Mouse (Mus musculus): ENCODE measurements around the gene Slamf9. TPM values are rescaled to one million over a fixed set of nuclear protein-coding genes. Genes with fewer than 3 reads are reported as not detected.

Gene Slamf9
- polyA plus RNA-seq (2014; fragmentation: Nextera tagmentation; extraction: Ambion mirVana), result 0.15 and 0.26 TPM in 2 replicates

DNA sequence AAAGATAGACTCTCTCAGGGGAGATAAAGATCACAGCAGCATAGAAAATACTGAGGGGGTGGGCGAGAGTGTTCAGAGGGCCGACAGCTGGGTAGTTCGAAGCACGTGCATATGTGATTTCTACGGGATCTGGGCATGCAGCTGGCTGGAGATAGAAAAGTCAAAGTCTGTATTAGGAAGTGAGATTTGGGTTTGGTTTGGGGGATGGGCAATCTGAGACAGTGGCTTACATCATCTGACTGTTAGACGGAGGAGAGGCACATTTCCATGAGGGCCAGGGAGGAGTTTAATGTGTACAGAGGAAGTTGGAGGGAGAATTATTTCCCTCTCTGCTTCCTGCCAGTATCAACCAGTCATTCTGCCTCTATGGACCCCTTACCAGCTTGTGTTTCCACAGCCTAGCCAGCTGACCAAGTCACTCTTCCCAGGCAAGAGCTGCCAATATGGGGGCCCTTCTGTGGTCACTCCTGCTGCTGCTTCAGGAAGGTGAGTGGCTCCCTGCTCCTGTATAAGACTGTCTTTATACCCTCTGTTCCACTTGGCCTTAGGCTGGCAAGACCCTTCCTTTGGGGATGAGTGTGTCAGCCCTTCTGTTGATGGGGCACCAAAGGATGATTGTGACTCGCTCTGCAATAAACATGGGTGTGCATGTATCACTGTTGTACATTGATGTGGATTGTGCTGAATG is at the start of gene Slamf9:
Gene Slamf9, plus strand, starts transcription at position 305 of the 688 bp plus-strand sequence.
- ATAC-seq (ENCODE audit: low FRiP score) (no peak), DNase-seq (ENCODE audit: low spot score) (no peak)
- Histone ChIP-seq H3K4me3 (replicated peaks; ENCODE audit: low read length) (no peak within 1 kb of the TSS), H3K36me3 (replicated peaks; ENCODE audit: control insufficient read depth, insufficient read depth) (no peaks in the 10 kb centered on the region), H3K4me1 (replicated peaks; ENCODE audit: control insufficient read depth, insufficient read depth, low read length) (no peaks in the 10 kb centered on the region), H3K9ac (no peak within 1 kb of the TSS), H3K4me2 (replicated peaks) (no peak within 1 kb of the TSS), H3K27ac (no peak within 1 kb of the TSS), H3K9me3 (ENCODE audit: control insufficient read depth, low read length) (no peaks in the 10 kb centered on the region), H3K27me3 (ENCODE audit: control insufficient read depth, insufficient read depth, low read length) (no peaks in the 10 kb centered on the region)
- WGBS, result 72% methylated on average over 7 of the region's 7 CpGs

GRCm38 (mm10) chr1:172426419-172426818 is 48.7 kb upstream of the Slamf9 start:
- H3K9ac ChIP-seq, result no peak overlapping the region
- no peak overlapping the region for H3K27ac ChIP-seq
- no peak overlapping the region for H3K4me3 ChIP-seq (replicated peaks; ENCODE audit: low read length)
- DNase-seq (ENCODE audit: low spot score) (no peak), ATAC-seq (ENCODE audit: low FRiP score) (no peak)
- 41% methylated on average over 1 of the region's 1 CpGs for WGBS
- no peaks in the 10 kb centered on the region for H3K27me3 ChIP-seq (ENCODE audit: control insufficient read depth, insufficient read depth, low read length)
- no peaks in the 10 kb centered on the region for H3K36me3 ChIP-seq (replicated peaks; ENCODE audit: control insufficient read depth, insufficient read depth)
- H3K9me3 ChIP-seq (ENCODE audit: control insufficient read depth, low read length), result no peaks in the 10 kb centered on the region
- H3K4me2 ChIP-seq (replicated peaks), result no peak overlapping the region
- no peaks in the 10 kb centered on the region for H3K4me1 ChIP-seq (replicated peaks; ENCODE audit: control insufficient read depth, insufficient read depth, low read length)

DNA sequence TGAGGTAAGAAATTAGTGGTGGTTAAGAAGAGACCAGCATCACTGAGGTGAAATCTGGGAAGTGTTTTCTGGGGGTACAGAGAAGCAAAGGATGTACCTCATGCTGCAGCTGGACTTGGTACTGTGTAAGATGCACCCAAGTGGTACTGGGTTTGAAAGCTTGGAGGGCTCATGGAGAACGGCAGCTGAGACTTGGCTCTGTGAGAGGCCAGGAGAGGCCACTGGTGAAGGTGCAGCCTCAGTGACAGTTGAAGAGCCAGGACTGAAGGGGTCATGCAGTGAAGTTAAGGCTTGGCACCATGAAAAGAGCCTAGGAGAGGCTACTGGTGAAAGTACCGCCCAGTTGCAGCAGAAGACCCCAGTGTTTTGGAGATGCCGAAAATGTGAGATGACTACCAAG is 47.3 kb upstream of the Slamf9 start:
- H3K9me3 ChIP-seq (ENCODE audit: control insufficient read depth, low read length), result no peaks in the 10 kb centered on the region
- H3K4me1 ChIP-seq (replicated peaks; ENCODE audit: control insufficient read depth, insufficient read depth, low read length), result no peaks in the 10 kb centered on the region
- H3K27me3 ChIP-seq (ENCODE audit: control insufficient read depth, insufficient read depth, low read length), result no peaks in the 10 kb centered on the region
- no peak overlapping the region for H3K4me3 ChIP-seq (replicated peaks; ENCODE audit: low read length)
- 96% methylated on average over 3 of the region's 3 CpGs for WGBS
- DNase-seq (ENCODE audit: low spot score) (no peak), ATAC-seq (ENCODE audit: low FRiP score) (no peak)
- no peak overlapping the region for H3K9ac ChIP-seq
- H3K27ac ChIP-seq, result no peak overlapping the region
- H3K36me3 ChIP-seq (replicated peaks; ENCODE audit: control insufficient read depth, insufficient read depth), result no peaks in the 10 kb centered on the region
- H3K4me2 ChIP-seq (replicated peaks), result no peak overlapping the region

DNA sequence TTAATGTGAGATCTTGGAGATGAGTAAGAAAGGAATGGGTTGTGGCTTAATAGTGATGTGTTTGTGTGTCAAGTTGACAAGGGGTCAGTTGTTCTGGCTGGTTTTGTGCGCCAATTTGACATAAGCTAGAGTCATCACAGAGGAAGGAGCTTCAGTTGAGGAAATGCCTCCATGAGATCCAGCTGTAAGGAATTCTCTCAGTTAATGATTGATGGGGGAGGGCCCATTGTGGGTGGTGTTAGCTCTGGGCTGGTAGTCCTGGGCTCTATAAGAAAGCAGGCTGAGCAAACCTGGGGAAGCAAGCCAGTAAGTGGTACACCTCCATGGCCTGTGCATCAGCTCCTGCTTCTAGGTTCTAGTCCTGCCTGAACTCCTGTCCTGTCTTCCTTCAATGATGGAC is 46.5 kb upstream of the Slamf9 start:
- WGBS, result 82% methylated on average over 1 of the region's 1 CpGs
- H3K27ac ChIP-seq, result no peak overlapping the region
- ATAC-seq (ENCODE audit: low FRiP score) (no peak), DNase-seq (ENCODE audit: low spot score) (no peak)
- no peaks in the 10 kb centered on the region for H3K27me3 ChIP-seq (ENCODE audit: control insufficient read depth, insufficient read depth, low read length)
- H3K4me3 ChIP-seq (replicated peaks; ENCODE audit: low read length), result no peak overlapping the region
- no peak overlapping the region for H3K4me2 ChIP-seq (replicated peaks)
- H3K9me3 ChIP-seq (ENCODE audit: control insufficient read depth, low read length), result no peaks in the 10 kb centered on the region
- no peaks in the 10 kb centered on the region for H3K4me1 ChIP-seq (replicated peaks; ENCODE audit: control insufficient read depth, insufficient read depth, low read length)
- H3K36me3 ChIP-seq (replicated peaks; ENCODE audit: control insufficient read depth, insufficient read depth), result no peaks in the 10 kb centered on the region
- no peak overlapping the region for H3K9ac ChIP-seq

DNA sequence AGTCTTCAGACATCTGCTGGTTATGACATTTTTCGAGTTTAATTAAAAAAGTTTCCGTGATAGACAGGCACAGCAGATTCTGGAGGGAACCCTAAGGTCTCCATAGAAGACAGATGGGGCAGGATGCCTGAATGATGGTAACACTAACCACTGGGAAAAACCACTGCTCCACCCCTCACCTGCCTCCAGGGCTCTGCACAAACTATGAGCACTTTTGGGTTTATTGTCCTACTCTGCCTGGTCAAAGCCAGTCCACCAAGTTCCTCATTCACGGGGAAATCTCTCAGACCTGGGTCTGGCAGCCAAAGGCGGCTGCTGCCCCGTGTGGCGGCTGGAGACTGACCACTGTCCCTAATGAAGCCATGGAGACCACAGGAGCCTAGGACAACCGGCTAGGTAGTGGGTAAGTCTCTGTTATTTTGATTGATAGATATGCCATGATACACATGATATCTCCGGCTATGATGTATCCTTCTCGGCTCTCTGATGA is 44.4 kb upstream of the Slamf9 start:
- H3K27ac ChIP-seq, result no peak overlapping the region
- no peak overlapping the region for H3K9ac ChIP-seq
- H3K36me3 ChIP-seq (replicated peaks; ENCODE audit: control insufficient read depth, insufficient read depth), result no peaks in the 10 kb centered on the region
- no peaks in the 10 kb centered on the region for H3K4me1 ChIP-seq (replicated peaks; ENCODE audit: control insufficient read depth, insufficient read depth, low read length)
- H3K27me3 ChIP-seq (ENCODE audit: control insufficient read depth, insufficient read depth, low read length), result no peaks in the 10 kb centered on the region
- ATAC-seq (ENCODE audit: low FRiP score) (no peak), DNase-seq (ENCODE audit: low spot score) (no peak)
- H3K4me3 ChIP-seq (replicated peaks; ENCODE audit: low read length), result no peak overlapping the region
- H3K9me3 ChIP-seq (ENCODE audit: control insufficient read depth, low read length), result no peaks in the 10 kb centered on the region
- 54% methylated on average over 9 of the region's 9 CpGs for WGBS
- H3K4me2 ChIP-seq (replicated peaks), result no peak overlapping the region

DNA sequence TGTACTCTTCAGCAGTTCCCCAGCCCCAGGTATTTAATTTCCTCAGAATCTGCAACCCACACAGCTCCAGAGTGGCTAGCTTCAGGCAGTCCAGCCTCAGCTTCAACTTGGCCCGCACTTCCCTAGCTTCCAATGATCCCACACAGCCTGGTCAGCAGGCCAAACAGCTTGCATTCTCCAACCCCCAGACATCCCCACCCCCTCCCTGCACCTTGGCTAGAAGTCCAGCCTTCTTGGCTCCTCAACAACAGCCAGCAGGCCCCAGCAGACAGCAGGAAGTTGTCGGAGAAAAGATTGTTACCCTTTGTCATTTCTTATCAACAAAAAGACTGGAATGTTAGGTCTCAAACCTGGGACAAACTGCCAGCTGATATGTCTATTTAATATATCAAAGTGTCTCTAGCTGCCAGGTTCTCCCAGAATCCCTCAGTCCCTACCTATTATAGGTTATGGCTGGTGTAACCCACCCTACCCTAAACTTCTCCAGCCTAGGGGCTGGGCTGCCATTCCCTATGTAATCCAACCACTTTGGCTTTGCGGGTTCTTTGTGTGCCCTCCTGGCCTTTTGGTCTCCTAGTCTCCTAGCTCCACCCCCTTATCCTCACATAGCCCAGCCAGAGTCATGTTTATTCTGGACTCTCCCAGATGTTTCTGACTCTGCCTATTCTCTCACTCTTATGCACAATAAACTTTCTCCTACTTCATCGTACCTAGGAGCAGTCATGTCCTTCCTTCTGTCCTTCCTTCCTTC is 43.1 kb upstream of the Slamf9 start:
- Histone ChIP-seq H3K4me1 (replicated peaks; ENCODE audit: control insufficient read depth, insufficient read depth, low read length) (no peaks in the 10 kb centered on the region), H3K4me2 (replicated peaks) (no peak overlapping the region), H3K36me3 (replicated peaks; ENCODE audit: control insufficient read depth, insufficient read depth) (no peaks in the 10 kb centered on the region), H3K9ac (no peak overlapping the region), H3K27ac (no peak overlapping the region), H3K9me3 (ENCODE audit: control insufficient read depth, low read length) (no peaks in the 10 kb centered on the region), H3K27me3 (ENCODE audit: control insufficient read depth, insufficient read depth, low read length) (no peaks in the 10 kb centered on the region), H3K4me3 (replicated peaks; ENCODE audit: low read length) (no peak overlapping the region)
- WGBS, result 54% methylated on average over 4 of the region's 4 CpGs
- DNase-seq (ENCODE audit: low spot score) (no peak), ATAC-seq (ENCODE audit: low FRiP score) (no peak)

GRCm38 (mm10) chr1:172432587-172432955 is 42.6 kb upstream of the Slamf9 start:
- no peak overlapping the region for H3K4me3 ChIP-seq (replicated peaks; ENCODE audit: low read length)
- no peaks in the 10 kb centered on the region for H3K36me3 ChIP-seq (replicated peaks; ENCODE audit: control insufficient read depth, insufficient read depth)
- no peak overlapping the region for H3K27ac ChIP-seq
- H3K4me1 ChIP-seq (replicated peaks; ENCODE audit: control insufficient read depth, insufficient read depth, low read length), result no peaks in the 10 kb centered on the region
- no peak overlapping the region for H3K4me2 ChIP-seq (replicated peaks)
- DNase-seq (ENCODE audit: low spot score) (no peak), ATAC-seq (ENCODE audit: low FRiP score) (no peak)
- no peaks in the 10 kb centered on the region for H3K27me3 ChIP-seq (ENCODE audit: control insufficient read depth, insufficient read depth, low read length)
- WGBS, result 89% methylated on average over 3 of the region's 3 CpGs
- H3K9me3 ChIP-seq (ENCODE audit: control insufficient read depth, low read length), result no peaks in the 10 kb centered on the region
- H3K9ac ChIP-seq, result no peak overlapping the region

- H3K4me2 ChIP-seq (replicated peaks), result no peak overlapping the region
- H3K4me3 ChIP-seq (replicated peaks; ENCODE audit: low read length), result no peak overlapping the region
- H3K27me3 ChIP-seq (ENCODE audit: control insufficient read depth, insufficient read depth, low read length), result no peaks in the 10 kb centered on the region
- H3K9me3 ChIP-seq (ENCODE audit: control insufficient read depth, low read length), result no peaks in the 10 kb centered on the region
- no peak for ATAC-seq (ENCODE audit: low FRiP score)
- H3K4me1 ChIP-seq (replicated peaks; ENCODE audit: control insufficient read depth, insufficient read depth, low read length), result no peaks in the 10 kb centered on the region
- no peak overlapping the region for H3K27ac ChIP-seq
- WGBS, result 91% methylated on average over 20 of the region's 20 CpGs
- H3K36me3 ChIP-seq (replicated peaks; ENCODE audit: control insufficient read depth, insufficient read depth), result no peaks in the 10 kb centered on the region
- H3K9ac ChIP-seq, result no peak overlapping the region
- DNase-seq (ENCODE audit: low spot score), result no peak
Measured at GRCm38 (mm10) chr1:172433012-172433850, 41.9 kb upstream of the Slamf9 start.

DNA sequence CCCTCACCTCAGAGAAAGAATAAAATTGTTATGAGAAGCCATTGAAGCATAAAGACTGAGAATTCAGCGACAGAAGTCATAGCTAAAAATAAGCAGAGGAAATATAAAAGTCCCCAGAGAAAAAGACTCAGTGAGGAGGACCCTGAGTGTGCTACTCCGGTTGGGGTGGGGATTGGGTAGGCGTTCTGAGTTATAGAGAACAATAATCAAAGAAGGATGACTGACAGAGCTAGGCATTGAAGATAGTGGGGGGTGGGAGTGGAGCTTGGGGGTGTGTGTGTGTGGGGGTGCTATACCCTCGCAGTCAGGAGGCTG is 41.4 kb upstream of the Slamf9 start:
- 84% methylated on average over 4 of the region's 4 CpGs for WGBS
- Histone ChIP-seq H3K4me3 (replicated peaks; ENCODE audit: low read length) (no peak overlapping the region), H3K27ac (no peak overlapping the region), H3K36me3 (replicated peaks; ENCODE audit: control insufficient read depth, insufficient read depth) (no peaks in the 10 kb centered on the region), H3K9me3 (ENCODE audit: control insufficient read depth, low read length) (no peaks in the 10 kb centered on the region), H3K4me2 (replicated peaks) (no peak overlapping the region), H3K9ac (no peak overlapping the region), H3K27me3 (ENCODE audit: control insufficient read depth, insufficient read depth, low read length) (no peaks in the 10 kb centered on the region), H3K4me1 (replicated peaks; ENCODE audit: control insufficient read depth, insufficient read depth, low read length) (no peaks in the 10 kb centered on the region)
- DNase-seq (ENCODE audit: low spot score) (no peak), ATAC-seq (ENCODE audit: low FRiP score) (no peak)

All from hindbrain, embryonic 14.5 days (tissue).